Mouse (Mus musculus): ENCODE measurements around the gene Cpt1b.
"Not testable (repeated sequence)": the region's sequence is repeated elsewhere in the genome, so short reads cannot be mapped to it uniquely, and the experiment has no call there.

Gene Cpt1b

GRCm38 (mm10) chr15:89453865-89454478, 28.3 kb upstream of the Cpt1b start, which contains the start of gene Mapk8ip2:
TSS of gene Mapk8ip2 (plus strand) at chr15:89453913.
- TF ChIP-seq CTCF (conservative IDR thresholded peaks at IDR 0.05; ENCODE audit: low read length) (no peak), NANOG (IDR thresholded peaks at IDR 0.05; ENCODE audit: borderline replicate concordance, low read length) (no peak), POU5F1 (IDR thresholded peaks at IDR 0.05; ENCODE audit: borderline replicate concordance, low read length) (no peak)
- peaks cover 9% of the 10 kb centered on the region; the same call in 1 of the 2 replicates for H3K36me3 ChIP-seq (ENCODE audit: insufficient read depth, low read length)
- H3K9me3 ChIP-seq (ENCODE audit: low read length) = no peaks in the 10 kb centered on the region
- H3K4me1 ChIP-seq (replicated peaks; ENCODE audit: low read depth, low read length) = peaks cover 34% of the 10 kb centered on the region
- peak within 1 kb of the TSS; percentile 81 for H3K4me3 ChIP-seq (replicated peaks; ENCODE audit: low read length)
- peaks cover 97% of the 10 kb centered on the region for H3K27me3 ChIP-seq (ENCODE audit: insufficient read depth, low read length)

DNA sequence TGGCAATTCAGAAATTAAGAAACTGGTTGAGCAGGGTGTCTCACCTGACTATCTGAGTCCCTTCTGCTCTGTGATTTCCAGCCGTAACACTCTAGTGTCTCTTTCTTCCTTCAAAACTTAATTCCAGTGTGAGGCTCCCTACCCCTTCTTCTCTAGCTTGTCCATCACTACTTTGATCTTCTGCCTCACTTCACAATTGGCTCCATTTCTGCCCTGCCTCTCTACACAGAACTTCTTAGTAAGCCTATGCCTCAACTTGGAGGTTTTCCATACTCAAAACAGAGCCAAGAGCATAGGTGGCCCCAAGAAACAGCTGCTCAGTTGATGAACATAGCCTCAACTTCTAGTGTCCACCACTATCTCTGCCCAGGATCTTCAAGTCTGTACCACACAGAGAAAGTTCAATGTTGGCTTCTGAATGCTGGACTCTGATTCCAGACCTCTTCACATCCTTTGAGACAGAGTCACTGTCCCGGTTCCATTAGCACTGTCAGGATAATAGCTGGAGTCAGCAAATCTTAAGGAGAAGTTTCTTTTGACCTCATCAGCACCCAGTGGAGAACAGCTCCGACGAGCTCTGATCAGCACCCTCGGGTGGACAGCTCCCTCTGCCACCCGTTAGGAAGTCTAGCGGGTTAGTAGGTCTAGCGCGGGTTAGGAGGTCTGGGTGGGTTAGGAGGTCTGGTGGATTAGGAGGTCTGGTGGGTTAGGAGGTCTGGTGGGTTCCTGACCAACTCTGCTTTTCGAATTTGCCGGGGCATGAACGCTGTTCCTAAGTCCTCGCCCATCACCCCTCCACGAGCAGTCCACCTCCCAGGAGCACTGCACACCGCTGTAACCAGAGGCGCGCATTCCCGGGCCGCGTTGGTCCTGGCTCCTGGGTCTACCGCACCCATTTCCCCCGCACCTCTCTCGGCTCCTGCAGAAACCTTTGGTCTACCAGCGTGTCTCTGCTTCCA, 27.5 kb upstream of the Cpt1b start:
- Histone ChIP-seq H3K27me3 (ENCODE audit: insufficient read depth, low read length) (peaks cover 92% of the 10 kb centered on the region), H3K4me3 (replicated peaks; ENCODE audit: low read length) (peak overlapping the region; percentile 81), H3K36me3 (ENCODE audit: insufficient read depth, low read length) (peaks cover 3% of the 10 kb centered on the region; the same call in 1 of the 2 replicates), H3K9me3 (ENCODE audit: low read length) (no peaks in the 10 kb centered on the region), H3K4me1 (replicated peaks; ENCODE audit: low read depth, low read length) (peaks cover 33% of the 10 kb centered on the region)
- TF ChIP-seq NANOG (IDR thresholded peaks at IDR 0.05; ENCODE audit: borderline replicate concordance, low read length) (no peak), POU5F1 (IDR thresholded peaks at IDR 0.05; ENCODE audit: borderline replicate concordance, low read length) (no peak), CTCF (conservative IDR thresholded peaks at IDR 0.05; ENCODE audit: low read length) (no peak)

DNA sequence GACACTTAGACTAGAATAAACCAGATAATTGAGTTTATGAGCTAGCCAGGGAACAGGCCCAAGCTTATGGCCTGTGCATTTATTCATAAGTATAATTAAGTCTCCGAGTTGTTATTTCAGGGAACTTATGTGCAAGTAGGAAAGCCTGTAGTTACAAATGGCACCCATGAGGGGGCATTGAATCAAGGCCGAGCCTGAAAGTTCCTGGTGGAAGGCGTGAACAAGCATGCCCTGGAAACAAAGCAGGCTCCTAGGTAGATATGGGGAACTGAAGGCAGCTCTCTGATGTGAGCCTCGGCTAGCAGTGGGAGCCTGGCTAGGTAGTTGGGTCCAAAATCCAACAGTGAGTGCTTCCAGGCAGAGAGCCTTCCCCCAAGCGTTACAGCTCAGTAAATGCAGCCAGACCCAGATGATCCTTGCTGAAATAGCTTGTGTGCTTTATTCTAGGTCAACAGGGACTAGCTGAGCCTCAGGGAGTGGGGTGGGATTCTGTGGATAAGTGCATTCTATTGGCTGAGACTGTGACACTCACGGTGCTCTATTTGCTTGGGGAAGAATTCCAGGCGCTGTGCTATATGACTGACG, 16.9 kb upstream of the Cpt1b start:
- Histone ChIP-seq H3K36me3 (ENCODE audit: insufficient read depth, low read length) (no peaks in the 10 kb centered on the region), H3K4me1 (replicated peaks; ENCODE audit: low read depth, low read length) (peaks cover 4% of the 10 kb centered on the region; the same call in 1 of the 2 replicates), H3K9me3 (ENCODE audit: low read length) (no peaks in the 10 kb centered on the region), H3K4me3 (replicated peaks; ENCODE audit: low read length) (no peak overlapping the region), H3K27me3 (ENCODE audit: insufficient read depth, low read length) (peaks cover 42% of the 10 kb centered on the region)
- peak; percentile 34 for TF ChIP-seq CTCF (conservative IDR thresholded peaks at IDR 0.05; ENCODE audit: low read length)
- TF ChIP-seq POU5F1 (IDR thresholded peaks at IDR 0.05; ENCODE audit: borderline replicate concordance, low read length) = no peak
- TF ChIP-seq NANOG (IDR thresholded peaks at IDR 0.05; ENCODE audit: borderline replicate concordance, low read length) = no peak

- no peak overlapping the region for H3K4me3 ChIP-seq (replicated peaks; ENCODE audit: low read length)
These were observed 10.2 kb upstream of the Cpt1b start for GRCm38 (mm10) chr15:89435878-89436277.

GRCm38 (mm10) chr15:89434136-89434535, 8.5 kb upstream of the Cpt1b start:
- H3K4me1 ChIP-seq (replicated peaks; ENCODE audit: low read depth, low read length) = peaks cover 20% of the 10 kb centered on the region

More at GRCm38 (mm10) chr15:89435878-89436277, 10.2 kb upstream of the Cpt1b start:
- no peaks in the 10 kb centered on the region for H3K36me3 ChIP-seq (ENCODE audit: insufficient read depth, low read length)
- peaks cover 12% of the 10 kb centered on the region for H3K4me1 ChIP-seq (replicated peaks; ENCODE audit: low read depth, low read length)
- H3K9me3 ChIP-seq (ENCODE audit: low read length) = no peaks in the 10 kb centered on the region
- H3K27me3 ChIP-seq (ENCODE audit: insufficient read depth, low read length) = peaks cover 22% of the 10 kb centered on the region
- no peak for TF ChIP-seq POU5F1 (IDR thresholded peaks at IDR 0.05; ENCODE audit: borderline replicate concordance, low read length)
- TF ChIP-seq NANOG (IDR thresholded peaks at IDR 0.05; ENCODE audit: borderline replicate concordance, low read length) = no peak
- no peak for TF ChIP-seq CTCF (conservative IDR thresholded peaks at IDR 0.05; ENCODE audit: low read length)

GRCm38 (mm10) chr15:89432946-89433345, 7.3 kb upstream of the Cpt1b start:
- Histone ChIP-seq H3K9me3 (ENCODE audit: low read length) (no peaks in the 10 kb centered on the region), H3K4me3 (replicated peaks; ENCODE audit: low read length) (no peak overlapping the region), H3K4me1 (replicated peaks; ENCODE audit: low read depth, low read length) (peaks cover 31% of the 10 kb centered on the region), H3K27me3 (ENCODE audit: insufficient read depth, low read length) (peaks cover 5% of the 10 kb centered on the region), H3K36me3 (ENCODE audit: insufficient read depth, low read length) (peaks cover 3% of the 10 kb centered on the region)
- no peak for TF ChIP-seq NANOG (IDR thresholded peaks at IDR 0.05; ENCODE audit: borderline replicate concordance, low read length)
- no peak for TF ChIP-seq POU5F1 (IDR thresholded peaks at IDR 0.05; ENCODE audit: borderline replicate concordance, low read length)
- TF ChIP-seq CTCF (conservative IDR thresholded peaks at IDR 0.05; ENCODE audit: low read length) = no peak

More at GRCm38 (mm10) chr15:89434136-89434535, 8.5 kb upstream of the Cpt1b start:
- H3K4me3 ChIP-seq (replicated peaks; ENCODE audit: low read length) = no peak overlapping the region
- H3K36me3 ChIP-seq (ENCODE audit: insufficient read depth, low read length) = no peaks in the 10 kb centered on the region
- peaks cover 13% of the 10 kb centered on the region for H3K27me3 ChIP-seq (ENCODE audit: insufficient read depth, low read length)
- TF ChIP-seq NANOG (IDR thresholded peaks at IDR 0.05; ENCODE audit: borderline replicate concordance, low read length) = no peak
- TF ChIP-seq POU5F1 (IDR thresholded peaks at IDR 0.05; ENCODE audit: borderline replicate concordance, low read length) = no peak
- no peak for TF ChIP-seq CTCF (conservative IDR thresholded peaks at IDR 0.05; ENCODE audit: low read length)
- H3K9me3 ChIP-seq (ENCODE audit: low read length) = no peaks in the 10 kb centered on the region

GRCm38 (mm10) chr15:89431806-89432205, 6.1 kb upstream of the Cpt1b start:
- peaks cover 37% of the 10 kb centered on the region for H3K4me1 ChIP-seq (replicated peaks; ENCODE audit: low read depth, low read length)
- H3K36me3 ChIP-seq (ENCODE audit: insufficient read depth, low read length) = peaks cover 14% of the 10 kb centered on the region
- H3K4me3 ChIP-seq (replicated peaks; ENCODE audit: low read length) = no peak overlapping the region
- H3K27me3 ChIP-seq (ENCODE audit: insufficient read depth, low read length) = peaks cover 5% of the 10 kb centered on the region
- H3K9me3 ChIP-seq (ENCODE audit: low read length) = no peaks in the 10 kb centered on the region
- TF ChIP-seq POU5F1 (IDR thresholded peaks at IDR 0.05; ENCODE audit: borderline replicate concordance, low read length) = no peak
- no peak for TF ChIP-seq CTCF (conservative IDR thresholded peaks at IDR 0.05; ENCODE audit: low read length)
- TF ChIP-seq NANOG (IDR thresholded peaks at IDR 0.05; ENCODE audit: borderline replicate concordance, low read length) = no peak

- H3K9me3 ChIP-seq (ENCODE audit: low read length) = no peaks in the 10 kb centered on the region
- no peak overlapping the region for H3K4me3 ChIP-seq (replicated peaks; ENCODE audit: low read length)
- peaks cover 42% of the 10 kb centered on the region for H3K4me1 ChIP-seq (replicated peaks; ENCODE audit: low read depth, low read length)
- TF ChIP-seq NANOG (IDR thresholded peaks at IDR 0.05; ENCODE audit: borderline replicate concordance, low read length) (no peak), POU5F1 (IDR thresholded peaks at IDR 0.05; ENCODE audit: borderline replicate concordance, low read length) (no peak), CTCF (conservative IDR thresholded peaks at IDR 0.05; ENCODE audit: low read length) (no peak)
- H3K27me3 ChIP-seq (ENCODE audit: insufficient read depth, low read length) = peaks cover 5% of the 10 kb centered on the region
- H3K36me3 ChIP-seq (ENCODE audit: insufficient read depth, low read length) = peaks cover 20% of the 10 kb centered on the region
These were observed 5.6 kb upstream of the Cpt1b start for GRCm38 (mm10) chr15:89431271-89431670.

- H3K4me1 ChIP-seq (replicated peaks; ENCODE audit: low read depth, low read length) = peaks cover 47% of the 10 kb centered on the region
- peaks cover 22% of the 10 kb centered on the region for H3K36me3 ChIP-seq (ENCODE audit: insufficient read depth, low read length)
- not testable (repeated sequence) for H3K27me3 ChIP-seq (ENCODE audit: insufficient read depth, low read length); H3K9me3 ChIP-seq (ENCODE audit: low read length); H3K4me3 ChIP-seq (replicated peaks; ENCODE audit: low read length)
These were observed 5.1 kb upstream of the Cpt1b start for GRCm38 (mm10) chr15:89430771-89431170.

Measured in E14TG2a.4 (cell line).